Mouse (Mus musculus): ENCODE results near the gene Snx20.
"Not testable (repeated sequence)": the region's sequence is repeated elsewhere in the genome, so short reads cannot be mapped to it uniquely, and the experiment has no call there.

The Snx20 gene

GRCm38 (mm10) chr8:88635474-88636397 lies at the start of gene Snx20:
Gene Snx20 (minus strand): TSS chr8:88636128.
- DNase-seq (ENCODE audit: low spot score) = peak; percentile 27

GRCm38 (mm10) chr8:88683656-88684289 lies 47.8 kb upstream of the Snx20 start:
- no peak for DNase-seq (ENCODE audit: low spot score)

DNA sequence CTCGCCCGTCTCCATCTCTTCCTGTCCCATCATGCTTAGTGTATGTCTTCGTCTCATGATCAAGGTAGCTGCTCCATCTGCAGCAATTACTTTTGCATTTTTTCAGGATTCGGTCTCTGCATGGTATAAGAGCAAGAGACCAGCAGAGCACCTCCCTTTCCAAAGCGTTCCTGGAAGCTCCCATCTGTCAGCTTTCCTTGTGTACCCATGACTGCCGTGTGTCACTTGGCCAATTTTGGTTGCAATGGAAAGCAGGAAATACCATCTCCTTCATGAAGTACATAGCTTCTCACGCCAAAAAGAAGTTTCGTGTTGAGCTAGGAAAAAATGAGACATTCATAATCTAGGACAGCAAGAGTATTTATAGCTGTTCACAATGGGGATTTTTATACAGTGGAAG lies 45.1 kb upstream of the Snx20 start:
- no peak for DNase-seq (ENCODE audit: low spot score)

DNA sequence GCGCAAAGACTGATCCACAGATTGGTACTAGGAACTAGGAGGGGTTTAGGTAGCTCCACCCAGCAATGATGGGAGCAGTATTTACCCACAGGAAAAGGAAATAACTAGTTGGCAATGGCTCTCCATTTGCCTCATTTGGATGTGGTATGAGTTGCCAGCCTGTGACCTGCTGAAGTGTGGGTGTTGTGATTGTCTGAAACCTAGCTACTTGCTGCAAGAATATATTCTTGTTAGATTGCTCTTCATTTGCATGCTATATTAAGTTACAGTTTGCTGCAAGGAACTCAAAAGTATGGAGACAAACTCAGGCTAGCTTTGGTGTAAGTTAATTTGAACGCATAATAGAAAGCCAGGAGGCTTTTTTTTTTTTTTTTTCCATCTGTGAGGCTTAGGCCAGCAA lies 44.6 kb upstream of the Snx20 start:
- no peak for DNase-seq (ENCODE audit: low spot score)

DNA sequence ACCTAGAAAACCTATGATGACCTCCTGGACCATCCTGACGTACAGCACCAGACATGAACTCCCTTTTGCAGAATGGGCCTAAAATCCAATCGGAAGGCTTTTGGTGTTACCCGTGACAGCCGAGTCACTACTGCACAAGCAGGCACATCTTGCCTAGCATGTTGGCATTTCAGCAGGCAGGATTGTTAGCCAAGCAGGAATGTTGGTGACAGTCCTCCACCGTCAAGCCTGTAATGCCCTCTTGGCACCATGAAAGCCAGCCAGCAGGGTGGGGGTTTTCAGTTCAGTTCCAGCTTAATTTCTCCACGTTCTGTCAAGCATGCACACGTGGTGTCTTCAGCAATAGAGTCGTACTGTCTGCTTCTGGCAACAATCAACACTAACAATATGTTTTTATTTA lies 41.1 kb upstream of the Snx20 start:
- DNase-seq (ENCODE audit: low spot score) = no peak

DNA sequence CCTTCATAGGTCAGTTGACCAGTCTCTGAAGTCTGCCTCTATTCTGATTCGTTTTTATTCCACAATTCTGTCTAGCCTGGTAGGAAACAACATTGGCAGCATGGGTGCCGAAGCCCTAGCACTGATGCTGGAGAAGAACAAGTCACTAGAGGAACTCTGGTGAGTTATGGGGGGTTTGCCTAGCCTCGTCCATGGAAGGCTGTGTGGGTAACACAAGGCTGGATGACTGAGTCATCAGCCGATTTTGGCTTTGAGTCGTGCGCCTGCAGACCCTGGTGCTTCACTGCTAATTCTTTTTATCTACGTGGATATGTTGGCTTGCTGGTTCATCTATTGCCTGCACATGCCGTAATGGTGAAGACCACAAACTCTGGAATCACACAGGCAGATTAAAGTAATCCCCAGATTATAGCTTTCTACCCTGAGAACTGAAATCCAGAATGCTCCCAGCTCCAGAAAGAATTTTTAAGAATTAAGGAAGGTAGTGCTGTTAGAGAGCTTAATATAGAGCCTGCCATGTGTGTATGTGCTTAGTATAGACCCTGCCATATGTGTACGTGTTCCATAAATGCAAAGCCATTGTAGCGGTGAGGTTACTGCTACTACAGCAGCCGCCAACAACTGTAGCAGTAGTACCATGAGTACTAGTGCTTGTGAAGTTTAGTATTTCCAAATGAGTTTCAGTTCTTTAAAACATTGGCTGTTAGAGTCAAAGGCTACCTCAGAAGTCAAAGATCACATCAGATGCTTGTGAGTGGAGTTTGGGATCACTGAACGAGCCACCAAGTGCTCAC lies 39.6 kb upstream of the Snx20 start:
- DNase-seq (ENCODE audit: low spot score) = no peak

DNA sequence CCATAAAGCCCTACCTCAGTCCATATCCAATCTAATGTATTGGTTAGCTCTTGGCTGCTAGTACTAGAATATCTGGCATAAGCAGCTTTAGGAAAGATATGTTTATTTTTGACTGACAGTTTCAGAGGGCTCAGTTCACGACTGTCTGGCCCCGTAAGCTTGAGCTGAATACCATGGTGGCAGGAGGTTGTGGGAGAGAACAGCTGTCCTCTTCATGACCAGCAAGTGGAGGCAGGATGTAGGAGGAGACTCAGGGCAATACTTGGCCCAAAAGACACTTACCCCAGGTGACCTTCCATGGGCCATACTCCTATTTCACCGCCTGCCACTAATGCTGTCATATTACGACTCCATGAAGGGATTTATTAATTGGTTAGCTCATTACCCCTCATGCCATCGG lies 37.9 kb upstream of the Snx20 start:
- no peak for DNase-seq (ENCODE audit: low spot score)

- no peak for DNase-seq (ENCODE audit: low spot score)
These were observed 35.6 kb upstream of the Snx20 start for GRCm38 (mm10) chr8:88671575-88671974.

- DNase-seq (ENCODE audit: low spot score) = no peak
These were observed 34.9 kb upstream of the Snx20 start for GRCm38 (mm10) chr8:88670782-88671181.

GRCm38 (mm10) chr8:88668400-88669086 lies 32.6 kb upstream of the Snx20 start:
- peak; percentile 43 for DNase-seq (ENCODE audit: low spot score)

DNA sequence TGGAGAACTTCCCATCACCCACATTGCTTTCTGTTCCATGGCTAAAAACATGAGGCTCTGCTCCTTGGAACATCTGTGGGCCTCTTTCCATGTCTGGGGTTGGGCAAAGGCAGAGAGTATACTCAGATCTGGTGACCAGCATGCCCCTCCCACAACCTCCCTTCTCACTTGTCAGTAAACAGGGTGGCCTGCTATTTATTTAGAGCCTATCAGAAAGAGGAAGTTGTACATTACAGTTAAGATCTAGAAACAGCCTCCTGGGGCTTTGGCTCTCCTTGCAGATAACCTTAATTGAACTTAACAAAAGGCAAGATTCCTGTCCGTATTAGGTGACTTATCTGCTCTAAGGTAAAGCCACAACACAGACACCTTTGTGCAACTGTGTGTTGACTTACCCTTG lies 30.5 kb upstream of the Snx20 start:
- no peak for DNase-seq (ENCODE audit: low spot score)

- no peak for DNase-seq (ENCODE audit: low spot score)
These were observed 29.0 kb upstream of the Snx20 start for GRCm38 (mm10) chr8:88664947-88665346.

- DNase-seq (ENCODE audit: low spot score) = no peak
These were observed 28.2 kb upstream of the Snx20 start for GRCm38 (mm10) chr8:88664121-88664520.

DNA sequence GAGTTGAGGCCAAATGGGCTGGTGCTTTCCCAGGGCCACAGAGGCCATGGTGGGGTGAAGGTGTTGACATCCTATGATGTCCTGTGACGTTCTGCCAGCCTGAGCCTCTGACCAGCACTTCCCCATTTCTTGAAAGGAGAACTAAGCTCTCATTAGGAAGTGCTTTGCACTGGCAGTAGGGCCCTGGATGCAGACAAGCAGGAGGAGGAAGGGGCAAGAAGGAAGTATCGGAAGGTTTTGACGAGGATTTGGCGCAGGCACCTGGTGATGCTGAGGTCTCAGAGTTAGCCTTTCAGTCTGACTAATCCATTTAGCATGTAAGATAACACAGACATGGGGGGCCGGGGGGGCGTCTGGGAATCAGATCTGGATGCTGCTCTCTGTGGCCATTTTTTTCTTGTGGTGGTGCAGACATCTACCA lies 26.5 kb upstream of the Snx20 start:
- DNase-seq (ENCODE audit: low spot score) = peak; percentile 23

- DNase-seq (ENCODE audit: low spot score) = no peak
These were observed 23.9 kb upstream of the Snx20 start for GRCm38 (mm10) chr8:88659873-88660272.

DNA sequence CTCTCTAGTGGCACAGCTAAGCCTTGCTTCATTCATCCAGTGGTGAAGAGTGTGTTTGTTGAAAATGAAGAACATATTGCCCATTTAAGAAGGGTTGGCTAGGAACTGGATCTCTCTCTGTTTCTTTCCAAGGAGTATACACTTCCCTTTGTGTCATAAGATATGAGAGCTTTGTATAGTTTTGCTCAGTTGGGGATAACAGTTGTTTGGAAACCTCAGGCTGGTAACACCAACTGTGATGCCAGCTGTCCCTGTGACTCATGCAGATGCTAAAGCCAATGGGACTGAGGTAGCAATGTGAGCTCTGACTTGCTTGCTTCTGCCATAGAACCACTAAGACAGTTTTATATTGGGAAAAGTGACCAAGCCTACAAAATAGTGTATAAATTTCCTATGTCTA lies 19.4 kb upstream of the Snx20 start:
- DNase-seq (ENCODE audit: low spot score) = no peak

- not testable (repeated sequence) for DNase-seq (ENCODE audit: low spot score)
These were observed 15.2 kb upstream of the Snx20 start for GRCm38 (mm10) chr8:88651122-88651521.

- no peak for DNase-seq (ENCODE audit: low spot score)
These were observed 14.2 kb upstream of the Snx20 start for GRCm38 (mm10) chr8:88650016-88650708.

DNA sequence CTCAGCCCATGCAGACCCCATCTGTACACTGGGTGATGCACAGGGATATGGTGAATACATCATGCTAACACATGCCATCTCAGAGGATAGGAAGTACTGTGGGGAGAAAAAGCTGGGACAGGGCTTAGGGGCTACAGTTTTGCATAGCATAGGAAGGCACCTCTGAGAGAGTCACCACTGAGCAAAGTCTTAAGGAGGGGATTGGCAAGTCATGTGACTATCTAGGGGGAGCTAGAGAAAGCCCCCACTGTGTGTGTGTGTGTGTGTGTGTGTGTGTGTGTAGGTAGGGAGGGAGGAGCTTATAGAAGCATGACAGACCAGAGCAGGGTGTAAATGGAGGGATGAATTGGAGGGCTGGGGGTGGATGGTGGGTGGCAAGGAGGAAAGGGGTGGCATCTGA lies 12.4 kb upstream of the Snx20 start:
- no peak for DNase-seq (ENCODE audit: low spot score)

GRCm38 (mm10) chr8:88646837-88647778 lies 11.2 kb upstream of the Snx20 start, which contains the start of gene Nod2:
Gene Nod2 (plus strand): TSS chr8:88647315.
- DNase-seq (ENCODE audit: low spot score) = peak; percentile 48
